Mouse (Mus musculus) MEL (cell line): ENCODE data around the gene Tmpo.

Source experiments
- GATA1 ChIP-seq: IDR thresholded peaks from 2 replicates; pipeline ENCODE4 v1.6.1; 2011; ENCODE audit warnings: low read depth, low read length, improper control_type of control experiment
- JUND ChIP-seq: IDR thresholded peaks from 2 replicates; pipeline ENCODE4 v1.6.1; 2011; ENCODE audit warnings: low read depth, mild to moderate bottlenecking, improper control_type of control experiment, low read length
- POLR2A ChIP-seq, 2 experiments: IDR thresholded peaks; 2 replicates each; pipeline ENCODE4 v1.6.1; 2011 to 2012; ENCODE audit warnings: low read length in 2 of 2, mild to moderate bottlenecking in 2 of 2, control low read depth in 1 of 2, improper control_type of control experiment in 1 of 2, low read depth in 1 of 2, moderate library complexity in 1 of 2; ENCODE audit not compliant: control insufficient read depth in 1 of 2, insufficient read depth in 1 of 2, poor library complexity in 1 of 2

DNA sequence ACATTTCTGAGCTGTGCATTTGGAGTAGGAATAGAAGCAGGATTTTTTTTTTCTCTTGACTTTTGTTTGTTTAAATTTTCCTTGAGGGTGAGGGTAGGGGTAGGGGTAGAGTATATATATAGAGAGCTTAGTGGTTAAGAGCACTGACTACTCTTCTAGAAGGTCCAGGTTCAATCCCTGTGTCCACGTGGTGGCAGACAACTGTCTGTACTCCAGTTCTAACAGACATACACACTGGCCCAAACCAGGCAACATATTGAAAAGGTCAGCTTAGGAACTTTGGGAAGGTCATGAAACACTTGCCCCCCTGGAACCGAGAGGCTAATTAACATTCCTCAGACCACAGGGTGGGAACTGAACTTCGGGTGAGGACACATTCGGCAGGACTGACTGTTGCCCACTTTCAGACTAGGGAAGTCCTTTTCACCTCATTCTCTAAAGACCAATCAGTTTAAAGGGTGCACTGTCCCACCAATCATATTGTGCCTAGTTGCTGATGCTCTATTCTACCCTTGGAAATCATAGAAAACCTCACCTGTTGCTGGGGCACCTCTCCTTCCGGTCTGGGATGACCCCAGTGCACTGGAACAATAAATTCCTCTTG is 7.7 kb upstream of the Tmpo start:
- TF ChIP-seq POLR2A (IDR thresholded peaks at IDR 0.05; ENCODE audit: control insufficient read depth in 1 of 2, insufficient read depth in 1 of 2, low read depth in 1 of 2, low read length in 2 of 2, poor library complexity in 1 of 2) = peak; percentile 42 to 94; a peak in 2 of 4 replicates
- TF ChIP-seq JUND = no peak
- no peak for TF ChIP-seq GATA1
